Mouse (Mus musculus) B cell, adult 62 days (primary cell): Measurements from ENCODE around the gene Hspa1b. TPM values are rescaled to one million over a fixed set of nuclear protein-coding genes. Genes with fewer than 3 reads are reported as not detected.

Experiments used
- total RNA-seq: library from RNA; stranded (reverse); gene quantifications from 4 replicates; pipeline ENCODE4 v1.2.4, GENCODE M21; 2023

Hspa1b gene
- total RNA-seq, result 143 to 677 TPM (median 225 TPM) in 4 replicates

GRCm38 (mm10) chr17:34959130-34959778 is at the start of gene Hspa1b:
TSS of gene Hspa1b (minus strand) at chr17:34959238.

GRCm38 (mm10) chr17:35000717-35001451 is 41.8 kb upstream of the Hspa1b start, which contains the start of gene Vars:
TSS of gene Vars (plus strand) at chr17:35000987.

GRCm38 (mm10) chr17:34981690-34982180 is 22.7 kb upstream of the Hspa1b start, which contains the start of gene Lsm2:
TSS of gene Lsm2 (plus strand) at chr17:34981862.

GRCm38 (mm10) chr17:34972069-34972749 is 13.2 kb upstream of the Hspa1b start, which contains the start of the genes Hspa1a and Hspa1l:
TSS of gene Hspa1a (minus strand) at chr17:34972156.
TSS of gene Hspa1l (plus strand) at chr17:34972703.

GRCm38 (mm10) chr17:34969822-34970221 is 10.8 kb upstream of the Hspa1b start, which contains the start of gene Gm20481:
TSS of gene Gm20481 (plus strand) at chr17:34969912.

GRCm38 (mm10) chr17:34931061-34931734 is 27.8 kb downstream of the Hspa1b start, which contains the start of gene Neu1:
TSS of gene Neu1 (plus strand) at chr17:34931253.

GRCm38 (mm10) chr17:34913930-34914665 is 44.9 kb downstream of the Hspa1b start, which contains the start of gene Slc44a4:
TSS of gene Slc44a4 (plus strand) at chr17:34914466.

Other genes with a start within 250 kb of the Hspa1b start
- 1.5 to 2.8 TPM (median 2.1 TPM) in 4 replicates for gene C4b, start 215.4 kb downstream of the Hspa1b start, total RNA-seq
- gene Cyp21a1, start 154.7 kb downstream of the Hspa1b start, total RNA-seq, result not detected in 4 replicates
- gene Stk19, start 122.3 kb downstream of the Hspa1b start, total RNA-seq, result 70.2 to 78.8 TPM (median 74.6 TPM) in 4 replicates
- gene Dxo, start 122.2 kb downstream of the Hspa1b start, total RNA-seq, result 83.3 to 87.2 TPM (median 86.2 TPM) in 4 replicates
- gene Skiv2l, start 109.0 kb downstream of the Hspa1b start, total RNA-seq, result 99.2 to 119 TPM (median 104 TPM) in 4 replicates
- 31.6 to 38.4 TPM (median 32.6 TPM) in 4 replicates for gene Nelfe, start 108.8 kb downstream of the Hspa1b start, total RNA-seq
- 0.60 TPM in 1 of 4 replicates, not detected in the others for gene Cfb, start 96.7 kb downstream of the Hspa1b start, total RNA-seq
- 11.5 to 12.8 TPM (median 11.9 TPM) in 4 replicates for gene Zbtb12, start 79.8 kb downstream of the Hspa1b start, total RNA-seq
- gene Gm20547, start 77.2 kb downstream of the Hspa1b start, total RNA-seq, result not detected in 4 replicates
- 1.6 to 3.1 TPM (median 3.1 TPM) in 4 replicates for gene C2, start 61.0 kb downstream of the Hspa1b start, total RNA-seq
- gene Ehmt2, start 60.8 kb downstream of the Hspa1b start, total RNA-seq, result 145 to 166 TPM (median 150 TPM) in 4 replicates
- not detected in 4 replicates for gene Slc44a4, start 44.8 kb downstream of the Hspa1b start, total RNA-seq
- 91.5 to 104 TPM (median 98.0 TPM) in 4 replicates for gene Neu1, start 28.0 kb downstream of the Hspa1b start, total RNA-seq
- gene Gm20481, start 10.7 kb upstream of the Hspa1b start, total RNA-seq, result 1.1 TPM in 1 of 4 replicates, not detected in the others
- gene Hspa1a, start 12.9 kb upstream of the Hspa1b start, total RNA-seq, result 69.3 to 362 TPM (median 119 TPM) in 4 replicates
- gene Hspa1l, start 13.5 kb upstream of the Hspa1b start, total RNA-seq, result 0.24 to 0.40 TPM in 2 of 4 replicates, not detected in the others
- 27.8 to 35.0 TPM (median 28.9 TPM) in 4 replicates for gene Lsm2, start 22.6 kb upstream of the Hspa1b start, total RNA-seq
- gene Vars, start 41.7 kb upstream of the Hspa1b start, total RNA-seq, result 237 to 278 TPM (median 258 TPM) in 4 replicates
- 0.28 to 0.52 TPM (median 0.30 TPM) in 4 replicates for gene Vwa7, start 57.3 kb upstream of the Hspa1b start, total RNA-seq
- gene Sapcd1, start 68.8 kb upstream of the Hspa1b start, total RNA-seq, result 3.0 to 6.4 TPM (median 4.1 TPM) in 4 replicates
- gene Msh5, start 87.5 kb upstream of the Hspa1b start, total RNA-seq, result 8.7 to 15.9 TPM (median 11.2 TPM) in 4 replicates
- 185 to 195 TPM (median 191 TPM) in 4 replicates for gene Clic1, start 90.7 kb upstream of the Hspa1b start, total RNA-seq
- gene Ddah2, start 99.8 kb upstream of the Hspa1b start, total RNA-seq, result 2.2 to 6.0 TPM (median 4.3 TPM) in 4 replicates
- not detected in 4 replicates for gene Ly6g6c, start 106.2 kb upstream of the Hspa1b start, total RNA-seq
- gene Mpig6b, start 106.9 kb upstream of the Hspa1b start, total RNA-seq, result not detected in 4 replicates
- not detected in 4 replicates for gene Ly6g6e, start 117.7 kb upstream of the Hspa1b start, total RNA-seq
- gene Ly6g6d, start 118.8 kb upstream of the Hspa1b start, total RNA-seq, result not detected in 4 replicates
- not detected in 4 replicates for gene Ly6g6f, start 126.4 kb upstream of the Hspa1b start, total RNA-seq
- 72.8 to 85.6 TPM (median 76.5 TPM) in 4 replicates for gene Abhd16a, start 130.0 kb upstream of the Hspa1b start, total RNA-seq
- gene Ly6g5c, start 149.0 kb upstream of the Hspa1b start, total RNA-seq, result not detected in 4 replicates
- gene Ly6g5b, start 156.2 kb upstream of the Hspa1b start, total RNA-seq, result 0.66 to 1.6 TPM (median 1.3 TPM) in 4 replicates
- gene Gpank1, start 162.2 kb upstream of the Hspa1b start, total RNA-seq, result 19.6 to 24.1 TPM (median 22.1 TPM) in 4 replicates
- gene Csnk2b, start 162.8 kb upstream of the Hspa1b start, total RNA-seq, result 114 to 130 TPM (median 122 TPM) in 4 replicates
- gene D17H6S53E, start 167.1 kb upstream of the Hspa1b start, total RNA-seq, result 12.0 to 17.1 TPM (median 14.5 TPM) in 4 replicates
- 1.2 to 1.6 TPM in 2 of 4 replicates, not detected in the others for gene Apom, start 172.8 kb upstream of the Hspa1b start, total RNA-seq
- gene Bag6, start 175.9 kb upstream of the Hspa1b start, total RNA-seq, result 465 to 496 TPM (median 476 TPM) in 4 replicates
- gene Prrc2a, start 205.7 kb upstream of the Hspa1b start, total RNA-seq, result 337 to 364 TPM (median 345 TPM) in 4 replicates
- gene Aif1, start 216.8 kb upstream of the Hspa1b start, total RNA-seq, result 2.7 to 6.9 TPM (median 4.0 TPM) in 4 replicates
- gene Lst1, start 229.2 kb upstream of the Hspa1b start, total RNA-seq, result 33.5 to 53.9 TPM (median 46.9 TPM) in 4 replicates
- gene Ltb, start 235.2 kb upstream of the Hspa1b start, total RNA-seq, result 591 to 612 TPM (median 606 TPM) in 4 replicates
- gene Tnf, start 242.8 kb upstream of the Hspa1b start, total RNA-seq, result 9.1 to 13.6 TPM (median 11.4 TPM) in 4 replicates
- 39.2 to 45.1 TPM (median 41.7 TPM) in 4 replicates for gene Lta, start 246.1 kb upstream of the Hspa1b start, total RNA-seq